Mouse (Mus musculus): Measurements from ENCODE around the gene Spag9. TPM values are rescaled to one million over a fixed set of nuclear protein-coding genes. Genes with fewer than 3 reads are reported as not detected.

The Spag9 gene
- polyA plus RNA-seq, 1 experiment from 2014 or later = 61.9 TPM

DNA sequence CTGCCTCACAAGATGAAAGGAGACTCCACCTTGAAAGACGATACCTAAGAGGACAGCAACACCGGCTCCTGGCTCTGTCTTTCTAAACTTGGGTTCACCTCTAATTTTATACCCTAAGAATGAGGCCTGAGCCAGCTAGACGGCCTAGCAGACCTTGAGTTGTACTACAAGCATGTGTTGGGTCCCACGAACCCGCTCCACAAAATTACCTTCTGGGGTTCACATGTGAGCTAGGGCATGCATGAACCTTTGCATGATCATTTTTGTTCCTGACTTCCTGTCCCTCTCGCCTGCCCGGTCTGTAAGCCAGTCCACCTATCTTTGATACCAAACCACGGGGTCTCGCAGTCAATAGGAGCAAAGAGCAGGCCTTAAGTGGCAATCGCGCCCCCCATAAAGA is 28.5 kb upstream of the Spag9 start:
- Histone ChIP-seq H3K27ac (replicated peaks) (peak overlapping the region; percentile 90), H3K4me3 (peak overlapping the region; percentile 83), H3K36me3 (peaks cover 39% of the 10 kb centered on the region), H3K9me3 (replicated peaks) (no peaks in the 10 kb centered on the region), H3K4me1 (peaks cover 23% of the 10 kb centered on the region), H3K27me3 (ENCODE audit: low read depth, poor library complexity, severe bottlenecking) (no peaks in the 10 kb centered on the region)
- DNase-seq (ENCODE audit: low spot score) = no peak
- 8% methylated on average over 11 of the region's 11 CpGs for WGBS

DNA sequence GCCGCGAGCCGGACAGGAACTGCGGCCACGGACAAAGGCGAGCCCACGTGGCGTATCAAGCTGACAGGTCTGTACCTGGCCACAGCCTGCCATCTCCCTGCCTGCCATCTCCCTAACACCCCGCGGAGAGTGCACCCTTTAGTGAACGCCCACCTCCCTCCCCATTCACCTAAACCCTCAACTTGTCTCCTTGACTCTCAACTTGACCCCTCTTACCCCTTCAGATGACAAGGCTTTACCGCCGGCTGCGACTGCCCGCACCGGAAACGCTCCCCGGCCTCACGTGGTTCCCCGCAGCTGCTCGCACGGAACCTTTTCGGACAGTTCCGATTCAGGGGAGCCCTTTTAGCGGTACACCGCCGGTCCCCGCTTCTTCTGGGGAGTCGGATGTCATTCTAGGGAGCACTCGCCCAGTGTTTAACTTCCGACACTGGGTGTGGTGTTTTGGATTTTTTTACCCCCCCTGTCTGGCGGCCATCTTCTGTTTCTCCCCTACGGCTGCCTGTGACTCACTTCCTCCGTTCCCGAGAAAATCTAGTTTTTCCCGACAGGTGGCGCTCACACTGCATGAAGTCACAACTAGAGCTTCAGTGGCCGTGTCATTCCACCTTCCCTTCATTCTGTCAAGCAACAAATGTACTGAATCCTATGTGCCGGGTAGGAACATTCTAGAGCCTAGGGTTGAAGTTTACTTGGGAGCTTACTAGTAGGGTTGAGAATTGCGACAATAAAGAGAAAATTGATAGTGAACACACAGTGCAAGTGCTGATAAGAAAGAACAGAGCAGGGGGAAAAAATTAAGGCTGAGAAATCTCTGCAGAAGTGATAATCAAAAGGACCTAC is 27.7 kb upstream of the Spag9 start, which contains the start of the genes Gm20390 and Nme1:
Gene Gm20390 (minus strand): TSS at position 289 of the 843 bp plus-strand sequence.
Gene Nme1 (minus strand): TSS at position 517 of the 843 bp plus-strand sequence.
- Histone ChIP-seq H3K27me3 (ENCODE audit: low read depth, poor library complexity, severe bottlenecking) (no peaks in the 10 kb centered on the region), H3K4me1 (peaks cover 23% of the 10 kb centered on the region), H3K36me3 (peaks cover 30% of the 10 kb centered on the region), H3K4me3 (peak within 1 kb of the TSS; percentile 83), H3K9me3 (replicated peaks) (no peaks in the 10 kb centered on the region), H3K27ac (replicated peaks) (peak within 1 kb of the TSS; percentile 90)
- DNase-seq (ENCODE audit: low spot score) = peak; percentile 98
- WGBS = under 1% methylated on average over 40 of the region's 40 CpGs

DNA sequence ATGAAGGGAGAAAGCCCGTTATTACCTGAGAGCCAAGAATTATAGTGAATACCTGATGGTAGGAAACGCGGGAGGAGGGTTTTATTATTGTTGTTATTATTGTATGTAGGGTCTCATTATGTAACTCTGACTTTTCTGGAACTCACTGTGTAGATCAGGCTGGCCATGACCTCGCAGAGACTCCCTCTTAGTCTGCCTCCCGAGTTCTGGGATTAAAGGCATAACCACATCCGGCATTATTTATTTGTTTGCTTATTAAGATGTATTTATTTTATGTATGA is 27.1 kb upstream of the Spag9 start:
- Histone ChIP-seq H3K27ac (replicated peaks) (peak overlapping the region; percentile 90), H3K36me3 (peaks cover 25% of the 10 kb centered on the region), H3K27me3 (ENCODE audit: low read depth, poor library complexity, severe bottlenecking) (no peaks in the 10 kb centered on the region), H3K4me1 (peaks cover 21% of the 10 kb centered on the region), H3K9me3 (replicated peaks) (no peaks in the 10 kb centered on the region), H3K4me3 (peak overlapping the region; percentile 83)
- 55% methylated on average over 6 of the region's 6 CpGs for WGBS
- no peak for DNase-seq (ENCODE audit: low spot score)

DNA sequence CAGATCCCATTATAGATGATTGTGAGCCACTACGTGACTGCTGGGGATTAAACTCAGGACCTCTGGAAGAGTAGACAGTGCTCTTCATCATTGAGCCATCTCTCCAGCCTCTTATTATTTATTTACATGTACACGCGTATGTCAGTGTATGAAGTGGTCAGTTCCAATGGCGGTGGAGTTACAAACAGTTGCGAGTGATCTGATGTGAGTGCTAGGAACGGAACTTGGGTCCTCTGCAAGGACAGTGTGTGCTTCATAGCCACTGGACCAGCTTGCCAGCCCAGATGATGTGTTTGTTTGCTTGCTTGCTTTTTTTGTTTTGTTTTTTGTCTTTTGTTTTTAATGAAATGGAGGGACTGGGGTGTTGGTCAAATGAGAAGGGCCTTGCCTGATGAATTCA is 26.7 kb upstream of the Spag9 start:
- H3K27ac ChIP-seq (replicated peaks) = peak overlapping the region; percentile 90; the same call in 1 of the 2 replicates
- no peaks in the 10 kb centered on the region for H3K27me3 ChIP-seq (ENCODE audit: low read depth, poor library complexity, severe bottlenecking)
- peaks cover 21% of the 10 kb centered on the region for H3K36me3 ChIP-seq
- no peak for DNase-seq (ENCODE audit: low spot score)
- H3K4me1 ChIP-seq = peaks cover 21% of the 10 kb centered on the region
- no peaks in the 10 kb centered on the region for H3K9me3 ChIP-seq (replicated peaks)
- H3K4me3 ChIP-seq = 0 out of 2 replicates have a peak overlapping the region, but pooled peaks have one; percentile 83
- WGBS = 91% methylated on average over 6 of the region's 6 CpGs

DNA sequence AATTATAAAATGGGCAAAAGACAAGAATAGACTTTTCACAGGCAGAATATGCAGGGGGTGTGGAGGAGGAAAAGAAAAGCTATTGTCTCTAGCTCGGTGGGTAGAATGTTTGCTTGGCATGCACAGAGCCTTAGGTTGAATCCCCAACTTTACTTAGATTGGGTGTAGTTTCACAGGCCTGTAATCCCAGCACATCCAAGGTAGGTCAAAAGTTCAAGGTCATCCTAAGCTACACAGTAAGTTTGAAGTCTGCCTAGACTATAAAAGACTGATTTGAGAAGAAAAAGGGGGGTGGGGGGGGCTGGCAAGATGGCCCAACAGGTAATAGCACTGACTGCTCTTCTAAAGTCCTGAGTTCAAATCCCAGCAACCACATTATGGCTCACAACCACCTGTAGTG is 26.1 kb upstream of the Spag9 start:
- DNase-seq (ENCODE audit: low spot score) = no peak
- H3K4me3 ChIP-seq = no peak overlapping the region

DNA sequence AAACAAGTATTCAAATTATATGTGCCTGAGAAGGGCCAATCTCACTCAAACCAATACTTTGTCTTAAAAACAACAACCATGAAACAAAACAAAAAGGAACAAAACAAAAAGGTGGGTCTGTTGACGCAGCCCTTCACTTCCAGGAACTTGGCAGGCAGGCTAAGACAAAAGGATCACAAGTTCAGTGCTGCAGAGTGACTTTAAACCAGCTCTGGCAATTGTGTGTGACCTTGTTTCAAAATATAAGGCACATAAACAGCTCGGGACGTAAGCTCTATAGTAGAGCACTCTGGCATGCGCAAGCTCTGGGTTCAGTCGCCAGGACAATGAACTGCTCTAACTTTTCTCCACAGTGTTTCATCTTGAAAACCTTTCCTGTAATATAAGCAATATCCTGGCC is 22.9 kb upstream of the Spag9 start:
- whole genome bisulfite sequencing = 94% methylated on average over 5 of the region's 5 CpGs
- Histone ChIP-seq H3K36me3 (no peaks in the 10 kb centered on the region), H3K27me3 (ENCODE audit: low read depth, poor library complexity, severe bottlenecking) (no peaks in the 10 kb centered on the region), H3K4me3 (no peak overlapping the region), H3K4me1 (peaks cover 8% of the 10 kb centered on the region), H3K27ac (replicated peaks) (no peak overlapping the region), H3K9me3 (replicated peaks) (no peaks in the 10 kb centered on the region)
- DNase-seq (ENCODE audit: low spot score) = no peak

More for the DNA sequence above, 26.1 kb upstream of the Spag9 start:
- H3K27me3 ChIP-seq (ENCODE audit: low read depth, poor library complexity, severe bottlenecking) = no peaks in the 10 kb centered on the region
- peaks cover 21% of the 10 kb centered on the region for H3K4me1 ChIP-seq
- 73% methylated on average over 1 of the region's 1 CpGs for WGBS
- H3K36me3 ChIP-seq = peaks cover 15% of the 10 kb centered on the region
- H3K27ac ChIP-seq (replicated peaks) = no peak overlapping the region
- H3K9me3 ChIP-seq (replicated peaks) = no peaks in the 10 kb centered on the region

DNA sequence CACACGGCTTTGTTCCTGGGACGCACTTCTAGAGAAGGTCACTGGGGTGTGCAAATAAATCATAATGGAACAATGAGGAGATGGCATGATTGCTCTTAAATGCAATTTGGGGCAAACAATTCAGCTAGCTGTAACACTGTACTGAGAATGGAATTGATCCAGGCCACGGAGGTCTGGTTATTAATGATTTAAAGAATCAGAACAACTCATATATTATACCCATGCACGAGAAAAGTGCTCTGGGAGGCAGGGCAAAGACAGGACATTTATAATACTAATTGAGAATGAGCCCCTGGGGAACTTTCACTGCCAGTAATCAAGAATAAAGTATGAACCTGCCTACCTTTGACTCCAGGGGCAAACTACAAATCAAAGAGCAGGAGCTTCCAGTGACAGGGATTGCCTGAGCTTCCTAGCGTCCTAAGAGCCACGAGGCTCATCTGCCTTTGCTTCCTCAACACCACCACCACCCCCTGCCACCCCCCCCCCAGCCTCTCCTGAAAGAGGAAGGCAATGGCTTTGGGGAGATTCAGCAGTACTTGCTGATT is 16.3 kb upstream of the Spag9 start:
- WGBS = 76% methylated on average over 6 of the region's 6 CpGs
- Histone ChIP-seq H3K27ac (replicated peaks) (no peak overlapping the region), H3K4me3 (no peak overlapping the region), H3K4me1 (no peaks in the 10 kb centered on the region), H3K36me3 (no peaks in the 10 kb centered on the region), H3K9me3 (replicated peaks) (no peaks in the 10 kb centered on the region), H3K27me3 (ENCODE audit: low read depth, poor library complexity, severe bottlenecking) (no peaks in the 10 kb centered on the region)
- DNase-seq (ENCODE audit: low spot score) = no peak

DNA sequence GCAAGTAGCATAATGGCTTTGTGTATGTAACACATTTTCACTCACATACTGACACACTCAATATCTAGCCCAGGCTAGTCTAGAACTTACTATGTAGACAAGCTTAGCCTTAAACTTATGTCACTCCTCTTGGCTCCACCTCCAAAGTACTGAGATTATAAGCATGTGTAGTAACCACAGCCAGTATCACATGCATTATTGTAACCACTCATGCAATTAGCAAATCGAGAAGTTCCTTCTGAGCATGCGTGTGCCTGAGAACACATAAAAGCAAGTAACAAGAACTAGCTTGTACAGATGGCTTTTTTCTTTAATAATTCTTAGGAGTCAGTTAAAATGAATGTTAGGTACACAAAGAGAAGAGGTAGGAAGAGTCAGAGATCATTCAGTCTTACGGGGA is 11.3 kb upstream of the Spag9 start:
- no peak overlapping the region for H3K4me3 ChIP-seq

DNA sequence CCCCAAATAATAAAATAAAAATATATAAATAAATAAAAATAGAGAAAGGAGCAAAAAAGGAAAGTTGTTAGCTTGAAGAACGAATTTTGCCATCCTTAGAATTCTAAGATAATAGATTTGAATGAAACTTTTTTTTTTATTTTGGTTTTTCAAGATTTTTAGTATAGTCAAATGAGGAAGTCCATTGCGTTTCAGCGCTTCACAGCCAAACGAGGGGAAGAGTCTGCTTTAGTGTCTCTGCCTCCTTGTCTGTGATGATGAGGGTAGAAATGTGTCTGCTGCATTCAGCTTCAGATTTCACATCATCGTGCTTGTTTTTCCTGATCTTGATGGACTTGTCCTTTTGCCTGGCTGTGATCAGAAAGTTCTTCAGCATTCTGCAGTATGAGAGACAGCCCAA is 10.6 kb upstream of the Spag9 start:
- no peaks in the 10 kb centered on the region for H3K9me3 ChIP-seq (replicated peaks)
- WGBS = 87% methylated on average over 5 of the region's 5 CpGs
- no peak overlapping the region for H3K27ac ChIP-seq (replicated peaks)
- no peaks in the 10 kb centered on the region for H3K4me1 ChIP-seq
- H3K4me3 ChIP-seq = no peak overlapping the region
- H3K27me3 ChIP-seq (ENCODE audit: low read depth, poor library complexity, severe bottlenecking) = no peaks in the 10 kb centered on the region
- H3K36me3 ChIP-seq = no peaks in the 10 kb centered on the region
- no peak for DNase-seq (ENCODE audit: low spot score)

More for the DNA sequence above, 11.3 kb upstream of the Spag9 start:
- DNase-seq (ENCODE audit: low spot score) = no peak
- WGBS = 90% methylated on average over 3 of the region's 3 CpGs
- no peaks in the 10 kb centered on the region for H3K36me3 ChIP-seq
- no peak overlapping the region for H3K27ac ChIP-seq (replicated peaks)
- H3K9me3 ChIP-seq (replicated peaks) = no peaks in the 10 kb centered on the region
- no peaks in the 10 kb centered on the region for H3K4me1 ChIP-seq
- H3K27me3 ChIP-seq (ENCODE audit: low read depth, poor library complexity, severe bottlenecking) = no peaks in the 10 kb centered on the region

DNA sequence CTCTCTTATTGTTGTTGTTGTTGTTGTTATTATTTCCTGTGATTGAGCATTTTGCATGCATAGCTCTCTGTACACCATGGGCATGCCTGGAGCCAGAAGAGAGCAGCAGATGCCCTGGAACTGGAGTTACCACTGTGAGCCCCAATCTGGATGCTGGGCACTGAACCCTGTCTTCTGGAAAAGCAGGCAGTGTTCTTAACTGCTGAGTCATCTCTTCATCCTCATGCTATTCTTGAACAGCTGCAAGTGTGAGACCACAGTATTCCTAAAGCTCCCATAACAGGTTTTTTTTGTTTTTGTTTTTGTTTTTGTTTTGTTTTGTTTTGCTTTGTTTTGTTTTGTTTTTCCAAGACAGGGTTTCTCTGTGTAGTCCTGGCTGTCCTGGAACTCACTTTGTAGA is 9.6 kb upstream of the Spag9 start:
- no peaks in the 10 kb centered on the region for H3K36me3 ChIP-seq

DNA sequence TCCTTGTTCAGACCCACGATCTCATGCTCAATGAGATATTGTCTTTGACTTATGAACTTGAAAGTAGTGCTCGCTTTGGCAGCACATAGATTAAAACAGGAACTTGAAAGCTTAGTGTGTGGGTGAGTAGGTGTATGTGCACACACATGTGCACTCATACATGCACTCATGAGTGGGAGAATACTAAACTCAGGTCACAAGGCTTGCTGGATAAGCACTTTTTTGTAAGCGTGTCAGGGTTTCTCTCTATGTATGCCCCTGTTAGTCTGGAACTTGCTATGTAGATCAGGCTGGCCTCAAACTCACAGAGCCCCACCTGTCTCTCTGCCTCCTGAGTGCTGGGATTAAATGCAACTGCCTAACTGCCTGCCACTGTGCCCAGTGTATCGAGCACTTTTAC is 8.9 kb upstream of the Spag9 start:
- no peak for DNase-seq (ENCODE audit: low spot score)
- Histone ChIP-seq H3K9me3 (replicated peaks) (no peaks in the 10 kb centered on the region), H3K27ac (replicated peaks) (no peak overlapping the region), H3K27me3 (ENCODE audit: low read depth, poor library complexity, severe bottlenecking) (no peaks in the 10 kb centered on the region), H3K36me3 (no peaks in the 10 kb centered on the region), H3K4me3 (no peak overlapping the region), H3K4me1 (no peaks in the 10 kb centered on the region)
- 89% methylated on average over 4 of the region's 4 CpGs for WGBS

More for the DNA sequence above, 9.6 kb upstream of the Spag9 start:
- no peak overlapping the region for H3K4me3 ChIP-seq
- DNase-seq (ENCODE audit: low spot score) = no peak
- H3K27ac ChIP-seq (replicated peaks) = no peak overlapping the region
- no peaks in the 10 kb centered on the region for H3K27me3 ChIP-seq (ENCODE audit: low read depth, poor library complexity, severe bottlenecking)
- no peaks in the 10 kb centered on the region for H3K9me3 ChIP-seq (replicated peaks)
- no peaks in the 10 kb centered on the region for H3K4me1 ChIP-seq

DNA sequence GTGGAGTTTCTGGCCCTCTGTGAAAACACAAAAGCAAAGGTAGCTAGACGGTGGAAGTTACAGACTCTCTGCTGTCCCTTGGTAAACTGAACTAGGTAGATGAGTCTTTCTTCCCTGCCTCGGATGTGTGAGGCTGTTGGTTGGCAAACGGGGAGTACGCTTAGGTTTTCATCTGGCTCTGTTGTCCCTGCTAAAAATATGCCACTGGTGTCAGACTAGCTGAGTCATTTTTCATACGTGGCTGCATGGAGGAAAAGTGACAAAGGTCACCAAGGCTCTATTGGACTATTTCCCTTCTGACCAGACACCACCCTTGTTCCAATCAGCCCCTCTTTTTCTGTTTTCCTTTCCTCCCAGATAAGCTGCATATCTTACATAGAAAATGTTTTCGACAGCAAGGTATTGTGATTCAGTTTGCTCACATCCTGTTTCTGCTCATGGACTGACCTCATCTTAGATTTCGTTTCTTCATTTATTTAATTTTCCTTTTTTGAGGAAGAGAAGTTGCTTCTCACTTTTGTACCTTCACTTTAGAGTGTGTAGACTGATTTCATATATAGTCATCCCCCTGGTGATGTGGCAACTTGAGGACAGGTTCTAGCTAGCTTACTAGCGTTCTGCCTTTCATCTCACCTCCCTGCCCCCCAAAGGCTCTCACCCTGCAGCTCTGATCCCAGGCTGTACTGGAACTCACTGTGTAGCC is 8.1 kb upstream of the Spag9 start:
- H3K4me3 ChIP-seq = no peak overlapping the region
- 76% methylated on average over 8 of the region's 8 CpGs for WGBS
- H3K4me1 ChIP-seq = no peaks in the 10 kb centered on the region
- no peaks in the 10 kb centered on the region for H3K36me3 ChIP-seq
- no peak overlapping the region for H3K27ac ChIP-seq (replicated peaks)
- H3K27me3 ChIP-seq (ENCODE audit: low read depth, poor library complexity, severe bottlenecking) = no peaks in the 10 kb centered on the region
- no peaks in the 10 kb centered on the region for H3K9me3 ChIP-seq (replicated peaks)
- no peak for DNase-seq (ENCODE audit: low spot score)

All from midbrain, embryonic 10.5 days (tissue).